10 mouse cellular contexts compared by ENCODE assay signal in the genomic region with DNA sequence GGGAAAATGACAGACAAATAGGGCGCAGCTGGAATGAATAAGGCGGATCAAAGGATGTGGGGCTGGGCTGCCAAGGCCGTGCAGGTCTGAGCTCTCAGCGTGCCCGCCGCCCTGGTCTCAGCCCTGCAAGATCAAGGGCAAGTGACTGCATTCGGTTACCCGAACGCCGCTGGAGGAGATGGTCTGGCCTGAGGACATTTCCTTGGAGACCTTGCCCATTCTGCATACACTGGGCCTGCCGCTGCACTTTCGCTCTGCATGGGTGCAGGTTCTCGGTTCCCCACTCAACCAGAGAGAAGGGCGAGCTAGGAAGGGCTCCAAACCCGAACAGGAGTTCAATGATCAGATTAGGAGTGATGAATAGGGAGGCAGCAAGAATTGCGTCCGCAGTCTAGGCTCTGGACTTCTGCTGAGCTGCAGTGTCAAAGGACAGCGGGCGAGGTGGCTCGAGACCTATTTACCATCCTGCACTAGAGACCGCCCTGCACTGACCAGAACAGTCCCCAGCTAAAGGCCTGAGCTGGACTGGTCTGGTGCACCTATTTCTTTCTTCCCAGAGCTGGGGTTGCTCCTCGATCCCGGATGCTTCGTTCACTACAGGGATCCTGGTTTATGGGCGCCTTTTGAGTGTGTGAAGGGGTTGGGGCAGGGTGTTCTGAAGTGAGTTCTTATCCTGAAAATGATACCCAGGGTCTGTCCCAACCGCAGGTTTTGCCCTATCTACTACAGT. TPM values are rescaled to one million over a fixed set of nuclear protein-coding genes. Genes with fewer than 3 reads are reported as not detected.
DNase-seq lines count a peak whose midpoint lies in the region; ATAC-seq and TF ChIP-seq lines count a peak whose summit lies in the region.
"Had no signal": no experiment of that assay in that cellular context is flagged by ENCODE, and none has a peak within 500 bp of the region (broad histone marks: within the 10 kb centered on the region; RNA-seq: fewer than 3 reads in every experiment).

No protein-coding gene starts in this region.

- peak overlapping the region; percentile 72 for H3K4me2 ChIP-seq in limb, embryonic 15.5 days
- H3K4me2 ChIP-seq in stomach, postnatal 0 days (replicated peaks; ENCODE audit: low read depth) = peak overlapping the region; percentile 83

- DNase-seq in cerebellum, postnatal 10 days = peak; percentile 10 to 20
- DNase-seq in cerebellum, adult 8-10 months = no peak
- DNase-seq in stomach, postnatal 0 days (ENCODE audit: low spot score) = peak; percentile 13
- no peak for DNase-seq in right cerebral cortex, adult 2 months (ENCODE audit: low spot score in 2 of 2)
- DNase-seq: adrenal gland, postnatal 25 days had no signal

- TF ChIP-seq EP300 in stomach, postnatal 0 days (optimal IDR thresholded peaks at IDR 0.05) = no peak

- WGBS in limb, embryonic 15.5 days = 15% methylated on average over 26 of the region's 26 CpGs
- WGBS in stomach, postnatal 0 days = 12% methylated on average over 26 of the region's 26 CpGs

- no peak for ATAC-seq in megakaryocyte, adult 5-6 weeks (ENCODE audit: poor library complexity, severe bottlenecking)
- no peak for ATAC-seq in limb, embryonic 15.5 days (ENCODE audit: insufficient number of reproducible peaks, low FRiP score, low TSS enrichment, low read depth)
- ATAC-seq in stomach, postnatal 0 days (ENCODE audit: low FRiP score, low TSS enrichment) = no peak
- no peak for ATAC-seq in megakaryocyte-erythroid progenitor cell, adult 5-6 weeks (replicated peaks; ENCODE audit: low FRiP score, low TSS enrichment, poor library complexity, severe bottlenecking)

- peaks cover 20% of the 10 kb centered on the region for H3K4me1 ChIP-seq in megakaryocyte, embryonic 14.5 days
- peaks cover 30% of the 10 kb centered on the region for H3K4me1 ChIP-seq in limb, embryonic 15.5 days
- no peaks in the 10 kb centered on the region for H3K4me1 ChIP-seq in stomach, postnatal 0 days (replicated peaks; ENCODE audit: control insufficient read depth, insufficient read depth)

- H3K9ac ChIP-seq in limb, embryonic 15.5 days = no peak overlapping the region
- no peak overlapping the region for H3K9ac ChIP-seq in stomach, postnatal 0 days (ENCODE audit: low read length)

- H3K9me3 ChIP-seq in megakaryocyte, embryonic 14.5 days = peaks cover 12% of the 10 kb centered on the region; the same call in 1 of the 2 replicates
- no peaks in the 10 kb centered on the region for H3K9me3 ChIP-seq in limb, embryonic 15.5 days
- no peaks in the 10 kb centered on the region for H3K9me3 ChIP-seq in stomach, postnatal 0 days (ENCODE audit: control insufficient read depth, low read length)

- peak overlapping the region; percentile 92 for H3K4me3 ChIP-seq in megakaryocyte, embryonic 14.5 days (replicated peaks)
- peak overlapping the region; percentile 47; the same call in 1 of the 2 replicates for H3K4me3 ChIP-seq in limb, embryonic 15.5 days
- peak overlapping the region; percentile 54 for H3K4me3 ChIP-seq in stomach, postnatal 0 days (ENCODE audit: low read depth, low read length)

- no peak for TF ChIP-seq CTCF in stomach, postnatal 0 days (IDR thresholded peaks at IDR 0.05; ENCODE audit: low read depth)

- H3K27ac ChIP-seq in limb, embryonic 15.5 days = no peak overlapping the region
- no peak overlapping the region for H3K27ac ChIP-seq in stomach, postnatal 0 days (replicated peaks)

- no peaks in the 10 kb centered on the region for H3K36me3 ChIP-seq in megakaryocyte, embryonic 14.5 days (replicated peaks; ENCODE audit: low read length)
- H3K36me3 ChIP-seq in limb, embryonic 15.5 days = no peaks in the 10 kb centered on the region
- no peaks in the 10 kb centered on the region for H3K36me3 ChIP-seq in stomach, postnatal 0 days (ENCODE audit: control insufficient read depth, insufficient read depth, low read length)

- peaks cover 85% of the 10 kb centered on the region for H3K27me3 ChIP-seq in megakaryocyte, embryonic 14.5 days (replicated peaks)
- peaks cover 89% of the 10 kb centered on the region for H3K27me3 ChIP-seq in limb, embryonic 15.5 days
- peaks cover 5% of the 10 kb centered on the region; the same call in 1 of the 2 replicates for H3K27me3 ChIP-seq in stomach, postnatal 0 days (ENCODE audit: control insufficient read depth, insufficient read depth, low read length)

RNA-seq across cellular contexts. Expression of a gene that starts 9.9 kb away (rescaled TPM):
- polyA plus RNA-seq in megakaryocyte, embryonic 14.5 days (2012; ENCODE audit: insufficient read depth, low replicate concordance) = not detected in 2 replicates
- total RNA-seq in megakaryocyte, adult 5-6 weeks (2015) = not detected in 2 replicates
- not detected in 2 replicates for total RNA-seq in megakaryocyte, adult 5-6 weeks (2017)
- 27.7 and 32.9 TPM in 2 replicates for polyA plus RNA-seq in limb, embryonic 15.5 days (2015; fragmentation: Nextera tagmentation; extraction: Ambion mirVana)
- 11.1 and 12.5 TPM in 2 replicates for polyA plus RNA-seq in stomach, postnatal 0 days (2015; fragmentation: Nextera tagmentation; extraction: Ambion mirVana)
- total RNA-seq in megakaryocyte-erythroid progenitor cell, adult 5-6 weeks (2014; fragmentation: Nextera tagmentation) = not detected in 2 replicates
- total RNA-seq in megakaryocyte-erythroid progenitor cell, adult 5-6 weeks (2017) = not detected in 2 replicates
- total RNA-seq: liver, adult 2 months had no signal
- polyA plus RNA-seq: liver, adult 2 months had no signal

Comparison
In these comparisons a context has a peak if more than half of its experiments do, and no peak if none do; other contexts are left out.
1. DNase-seq: peak in cerebellum, postnatal 10 days (2 of 2) and stomach, postnatal 0 days (single experiment); none in cerebellum, adult 8-10 months (single experiment) and right cerebral cortex, adult 2 months (0 of 2).
2. RNA of a gene that starts 9.9 kb away (polyA plus RNA-seq): 27.7 to 32.9 TPM in limb, embryonic 15.5 days and 11.1 to 12.5 TPM in stomach, postnatal 0 days; not detected in megakaryocyte, embryonic 14.5 days; every median in the first group is over 10 times any median in the second.
3. Peak in every context shown above with its lines, with median percentiles within 50 percentile points of each other: H3K4me3 ChIP-seq.